Mouse (Mus musculus) kidney, adult 2 months (tissue): ENCODE measurements at regions not wholly inside any gene's neighbourhood (a gene's known extent, or its start where the extent isn't known, plus 50 kb on each side); places are given as distances from the start of the nearest gene placed in this dataset.

Source experiments
- DNase-seq: peaks from one replicate; pipeline ENCODE4 v3.0.0; 2021
- H3K27ac ChIP-seq: fragments of 200-500 bp; 2 replicates; pipeline ENCODE4 v1.5.1; 2012; ENCODE audit warnings: low read depth, low read length, control low read depth, inconsistent platforms; ENCODE audit not compliant: insufficient read depth
- H3K27me3 ChIP-seq: fragments of 200-500 bp; replicated peaks from 2 replicates; pipeline ENCODE4 v1.6.1; 2012; ENCODE audit warnings: mild to moderate bottlenecking, moderate library complexity, low read length, inconsistent platforms; ENCODE audit not compliant: control insufficient read depth, insufficient read depth
- H3K36me3 ChIP-seq: fragments of 200-500 bp; 2 replicates; pipeline ENCODE4 v1.6.1; 2012; ENCODE audit warnings: mild to moderate bottlenecking, moderate library complexity, low read length, inconsistent platforms; ENCODE audit not compliant: control insufficient read depth, insufficient read depth
- H3K4me1 ChIP-seq: fragments of 200-500 bp; 2 replicates; pipeline ENCODE4 v1.6.1; 2011; ENCODE audit warnings: low read length; ENCODE audit not compliant: control insufficient read depth, insufficient read depth
- H3K4me3 ChIP-seq: fragments of 200-500 bp; 2 replicates; pipeline ENCODE4 v1.5.1; 2011; ENCODE audit warnings: mild to moderate bottlenecking, low read depth, low read length, control low read depth; ENCODE audit not compliant: insufficient read depth
- CTCF ChIP-seq: fragments of 200-500 bp; conservative IDR thresholded peaks from 2 replicates; pipeline ENCODE4 v1.5.1; 2011; ENCODE audit warnings: low read depth, mild to moderate bottlenecking, control low read depth, low read length, moderate library complexity, mixed read lengths; ENCODE audit not compliant: insufficient read depth, insufficient read length
- POLR2A ChIP-seq: fragments of 200-500 bp; IDR thresholded peaks from one replicate; pipeline ENCODE4 v1.6.1; 2011; ENCODE audit warnings: low read depth, low read length, control low read depth
- WGBS: fragments of 180-500 bp; shearing (Covaris S2); methylation state at CpG from one replicate; pipeline ENCODE4 v1.1.7; 2018; 5-methylcytosine and 5-hydroxymethylcytosine counted together

- no peak overlapping the region for H3K4me3 ChIP-seq
- no peaks in the 10 kb centered on the region for H3K27me3 ChIP-seq
- TF ChIP-seq CTCF (no peak), POLR2A (no peak)
- DNase-seq, result no peak
- no peak overlapping the region for H3K27ac ChIP-seq
- H3K4me1 ChIP-seq, result no peaks in the 10 kb centered on the region
- H3K36me3 ChIP-seq, result no peaks in the 10 kb centered on the region
- whole genome bisulfite sequencing, result 66% methylated on average over 2 of the region's 2 CpGs
Measured at GRCm38 (mm10) chr1:124793026-124793425, 642.5 kb downstream of the Actr3 start.

- TF ChIP-seq CTCF, result no peak
- no peak for TF ChIP-seq POLR2A
- no peak for DNase-seq
- no peaks in the 10 kb centered on the region for H3K36me3 ChIP-seq
- H3K4me1 ChIP-seq, result no peaks in the 10 kb centered on the region
- 58% methylated on average over 2 of the region's 2 CpGs for WGBS
- H3K27me3 ChIP-seq, result no peaks in the 10 kb centered on the region
- H3K4me3 ChIP-seq, result no peak overlapping the region
- H3K27ac ChIP-seq, result no peak overlapping the region
Measured at GRCm38 (mm10) chr1:124790646-124791045, 644.9 kb downstream of the Actr3 start.

GRCm38 (mm10) chr1:124790130-124790529, 645.4 kb downstream of the Actr3 start:
- H3K27me3 ChIP-seq, result no peaks in the 10 kb centered on the region
- 78% methylated on average over 3 of the region's 3 CpGs for WGBS
- DNase-seq, result no peak
- H3K27ac ChIP-seq, result no peak overlapping the region
- H3K4me1 ChIP-seq, result no peaks in the 10 kb centered on the region
- H3K36me3 ChIP-seq, result no peaks in the 10 kb centered on the region
- TF ChIP-seq POLR2A (no peak), CTCF (no peak)
- H3K4me3 ChIP-seq, result no peak overlapping the region

- TF ChIP-seq POLR2A, result no peak
- TF ChIP-seq CTCF, result no peak
- DNase-seq, result no peak
- Histone ChIP-seq H3K4me1 (no peaks in the 10 kb centered on the region), H3K4me3 (no peak overlapping the region), H3K27ac (no peak overlapping the region), H3K27me3 (no peaks in the 10 kb centered on the region), H3K36me3 (no peaks in the 10 kb centered on the region)
- WGBS, result 82% methylated on average over 2 of the region's 2 CpGs
Measured at GRCm38 (mm10) chr1:124783066-124783465, 652.5 kb downstream of the Actr3 start.

- no peaks in the 10 kb centered on the region for H3K36me3 ChIP-seq
- WGBS, result 93% methylated on average over 2 of the region's 2 CpGs
- DNase-seq, result no peak
- no peaks in the 10 kb centered on the region for H3K27me3 ChIP-seq
- no peak overlapping the region for H3K4me3 ChIP-seq
- H3K4me1 ChIP-seq, result no peaks in the 10 kb centered on the region
- H3K27ac ChIP-seq, result no peak overlapping the region
- no peak for TF ChIP-seq POLR2A
- no peak for TF ChIP-seq CTCF
Measured at GRCm38 (mm10) chr1:124777685-124778084, 657.8 kb downstream of the Actr3 start.

- no peaks in the 10 kb centered on the region for H3K36me3 ChIP-seq
- no peak overlapping the region for H3K27ac ChIP-seq
- no peaks in the 10 kb centered on the region for H3K4me1 ChIP-seq
- DNase-seq, result no peak
- TF ChIP-seq CTCF (no peak), POLR2A (no peak)
- H3K4me3 ChIP-seq, result no peak overlapping the region
- no peaks in the 10 kb centered on the region for H3K27me3 ChIP-seq
Measured at GRCm38 (mm10) chr1:124756721-124757120, 678.8 kb downstream of the Actr3 start.

GRCm38 (mm10) chr1:124739777-124740176, 694.4 kb upstream of the Dpp10 start:
- no peak for TF ChIP-seq CTCF
- no peak for DNase-seq
- H3K27ac ChIP-seq, result no peak overlapping the region
- H3K4me1 ChIP-seq, result no peaks in the 10 kb centered on the region
- WGBS, result 47% methylated on average over 3 of the region's 3 CpGs
- H3K4me3 ChIP-seq, result no peak overlapping the region
- no peaks in the 10 kb centered on the region for H3K36me3 ChIP-seq
- H3K27me3 ChIP-seq, result no peaks in the 10 kb centered on the region

- DNase-seq, result no peak
- Histone ChIP-seq H3K4me1 (no peaks in the 10 kb centered on the region), H3K4me3 (no peak overlapping the region), H3K36me3 (no peaks in the 10 kb centered on the region), H3K27me3 (no peaks in the 10 kb centered on the region), H3K27ac (no peak overlapping the region)
- TF ChIP-seq POLR2A (no peak), CTCF (no peak)
Measured at GRCm38 (mm10) chr1:124730364-124730763, 685.0 kb upstream of the Dpp10 start.
